Mouse (Mus musculus): ENCODE results near the gene Inca1.

GRCm38 (mm10) chr11:70668771-70669505 lies 31.0 kb downstream of the Inca1 start, which contains the start of gene Spag7:
- TF ChIP-seq POLR2A (IDR thresholded peaks at IDR 0.05; ENCODE audit: control insufficient read depth, low read depth, low read length) (peak; percentile 74; the same call in 1 of the 2 replicates), CTCF (IDR thresholded peaks at IDR 0.05; ENCODE audit: control insufficient read depth, insufficient read depth, insufficient replicate concordance, low read depth, low read length) (no peak)

All from testis, adult 2 months (tissue).